Comparison of ENCODE assay signal across 19 mouse cellular contexts in genomic region chr8:95884491-95884890, GRCm38 (mm10). TPM values are rescaled to one million over a fixed set of nuclear protein-coding genes. Genes with fewer than 3 reads are reported as not detected.
A peak's percentile ranks its signal among the peaks of the same experiment; 100 is the strongest.
DNase-seq lines count a peak whose midpoint lies in the region; ATAC-seq and TF ChIP-seq lines count a peak whose summit lies in the region.
"Had no signal": no experiment of that assay in that cellular context is flagged by ENCODE, and none has a peak within 500 bp of the region (broad histone marks: within the 10 kb centered on the region; RNA-seq: fewer than 3 reads in every experiment).

No protein-coding gene starts in this region.

- peak overlapping the region; percentile 25 for H3K4me2 ChIP-seq in kidney, postnatal 0 days (ENCODE audit: low read length)
- peak overlapping the region; percentile 38 for H3K4me2 ChIP-seq in liver, embryonic 13.5 days
- H3K4me2 ChIP-seq: embryonic facial prominence, embryonic 12.5 days; hindbrain, embryonic 15.5 days; lung, embryonic 14.5 days; neural tube, embryonic 12.5 days; stomach, embryonic 15.5 days had no signal

- H3K9ac ChIP-seq in kidney, postnatal 0 days (ENCODE audit: low read depth, low read length), result no peak overlapping the region
- peak overlapping the region; percentile 10; the same call in 1 of the 2 replicates for H3K9ac ChIP-seq in liver, embryonic 13.5 days
- H3K9ac ChIP-seq: embryonic facial prominence, embryonic 12.5 days; hindbrain, embryonic 15.5 days; lung, embryonic 14.5 days; neural tube, embryonic 12.5 days; stomach, embryonic 15.5 days had no signal

- H3K36me3 ChIP-seq in kidney, postnatal 0 days (ENCODE audit: insufficient read depth, low read length), result no peaks in the 10 kb centered on the region
- H3K36me3 ChIP-seq in liver, embryonic 13.5 days, result peaks cover 5% of the 10 kb centered on the region; the same call in 1 of the 2 replicates
- H3K36me3 ChIP-seq: embryonic facial prominence, embryonic 12.5 days; hindbrain, embryonic 15.5 days; neural tube, embryonic 12.5 days; stomach, embryonic 15.5 days had no signal

- H3K9me3 ChIP-seq in kidney, postnatal 0 days (replicated peaks; ENCODE audit: low read length), result no peaks in the 10 kb centered on the region
- no peaks in the 10 kb centered on the region for H3K9me3 ChIP-seq in liver, embryonic 13.5 days (replicated peaks)
- H3K9me3 ChIP-seq: embryonic facial prominence, embryonic 12.5 days; forebrain, embryonic 10.5 days; hindbrain, embryonic 15.5 days; neural tube, embryonic 12.5 days; stomach, embryonic 15.5 days had no signal

- ATAC-seq in kidney, postnatal 0 days (replicated peaks; ENCODE audit: low FRiP score, low read depth), result no peak
- ATAC-seq in liver, embryonic 13.5 days (ENCODE audit: low read depth), result no peak
- ATAC-seq in granulocyte monocyte progenitor cell, adult 5-6 weeks (replicated peaks; ENCODE audit: poor library complexity, severe bottlenecking), result no peak

- H3K4me3 ChIP-seq in gastrocnemius, adult 2 months, result peak overlapping the region; percentile 80
- H3K4me3 ChIP-seq in kidney, postnatal 0 days (replicated peaks; ENCODE audit: low read depth, low read length), result no peak overlapping the region
- H3K4me3 ChIP-seq in liver, embryonic 13.5 days (replicated peaks), result no peak overlapping the region
- H3K4me3 ChIP-seq: embryonic facial prominence, embryonic 12.5 days; forebrain, embryonic 10.5 days; heart, adult 2 months; hindbrain, embryonic 15.5 days; neural tube, embryonic 12.5 days; stomach, embryonic 15.5 days had no signal

- H3K27me3 ChIP-seq in kidney, postnatal 0 days (ENCODE audit: insufficient read depth, low read length), result no peaks in the 10 kb centered on the region
- H3K27me3 ChIP-seq in liver, embryonic 13.5 days, result no peaks in the 10 kb centered on the region
- H3K27me3 ChIP-seq: embryonic facial prominence, embryonic 12.5 days; hindbrain, embryonic 15.5 days; neural tube, embryonic 12.5 days; stomach, embryonic 15.5 days had no signal

- 67% methylated on average over 12 of the region's 12 CpGs for WGBS in kidney, postnatal 0 days
- WGBS in liver, embryonic 13.5 days (ENCODE audit: insufficient replicate concordance), result 74% methylated on average over 12 of the region's 12 CpGs

- peak; percentile 29 for DNase-seq in gastrocnemius, adult 2 months
- no peak for DNase-seq in gastrocnemius, postnatal 10 days
- peak; percentile 19 for DNase-seq in induced T-regulatory cell, adult 2 months (ENCODE audit: low read depth)
- DNase-seq in kidney, postnatal 0 days (ENCODE audit: low spot score), result no peak
- DNase-seq in liver, embryonic 13.5 days, result no peak
- DNase-seq in cerebellum, adult 11-12 months, result no peak
- no peak for DNase-seq in adrenal gland, adult 18-20 months (ENCODE audit: low spot score in 2 of 2)
- DNase-seq: adrenal gland, postnatal 10 days; cerebellum, postnatal 25 days; heart, adult 2 months; layer of hippocampus, adult 9-11 months; lung, embryonic 14.5 days; thymus, postnatal 14 days had no signal

- no peak for TF ChIP-seq CTCF in gastrocnemius, adult 2 months (IDR thresholded peaks at IDR 0.05)
- TF ChIP-seq CTCF in kidney, postnatal 0 days (IDR thresholded peaks at IDR 0.05; ENCODE audit: low read depth), result no peak

- intact Hi-C loops in gastrocnemius, adult 2 months (cut with DNase I), result no loop called here

- H3K4me1 ChIP-seq in kidney, postnatal 0 days (replicated peaks; ENCODE audit: insufficient read depth, low read length), result peaks cover 14% of the 10 kb centered on the region; the same call in 1 of the 2 replicates
- peaks cover 57% of the 10 kb centered on the region for H3K4me1 ChIP-seq in liver, embryonic 13.5 days (replicated peaks)

- H3K27ac ChIP-seq in gastrocnemius, adult 2 months, result peak overlapping the region; percentile 98
- peak overlapping the region; percentile 50; the same call in 1 of the 2 replicates for H3K27ac ChIP-seq in kidney, postnatal 0 days
- H3K27ac ChIP-seq in liver, embryonic 13.5 days, result no peak overlapping the region
- H3K27ac ChIP-seq: embryonic facial prominence, embryonic 12.5 days; forebrain, embryonic 10.5 days; hindbrain, embryonic 15.5 days; neural tube, embryonic 12.5 days; stomach, embryonic 15.5 days had no signal

RNA-seq across cellular contexts. Expression of gene Got2, which starts 3.9 kb away (rescaled TPM):
- 100 to 1,000 TPM; 342 to 564 TPM for total RNA-seq in gastrocnemius, adult 2 months (2021)
- total RNA-seq in gastrocnemius, postnatal 10 days (2021), result 100 to 1,000 TPM; 271 to 301 TPM
- polyA plus RNA-seq in kidney, postnatal 0 days (2015; fragmentation: Nextera tagmentation; extraction: Ambion mirVana), result 266 and 295 TPM in 2 replicates
- 199 and 242 TPM in 2 replicates for polyA plus RNA-seq in liver, embryonic 13.5 days (2015; fragmentation: Nextera tagmentation; extraction: Ambion mirVana)
- 222 and 244 TPM in 2 replicates for total RNA-seq in granulocyte monocyte progenitor cell, adult 5-6 weeks (2014; fragmentation: Nextera tagmentation)
- total RNA-seq in granulocyte monocyte progenitor cell, adult 5-6 weeks (2017), result 110 and 114 TPM in 2 replicates
- 100 to 1,000 TPM; 103 to 127 TPM for total RNA-seq in adrenal gland, adult 18-20 months (2021)

RNA-seq across cellular contexts. Expression of gene Slc38a7, which starts 31.2 kb away (rescaled TPM):
- total RNA-seq in gastrocnemius, adult 2 months (2021), result 1 to 10 TPM; 6.7 to 6.8 TPM
- total RNA-seq in gastrocnemius, postnatal 10 days (2021), result 1 to 10 TPM; 5.8 to 7.9 TPM
- 12.6 and 12.9 TPM in 2 replicates for polyA plus RNA-seq in kidney, postnatal 0 days (2015; fragmentation: Nextera tagmentation; extraction: Ambion mirVana)
- 7.1 and 9.1 TPM in 2 replicates for polyA plus RNA-seq in liver, embryonic 13.5 days (2015; fragmentation: Nextera tagmentation; extraction: Ambion mirVana)
- total RNA-seq in granulocyte monocyte progenitor cell, adult 5-6 weeks (2014; fragmentation: Nextera tagmentation), result 8.2 and 21.8 TPM in 2 replicates
- total RNA-seq in granulocyte monocyte progenitor cell, adult 5-6 weeks (2017), result 7.0 and 8.4 TPM in 2 replicates
- 10 to 100 TPM; 13.3 to 20.4 TPM for total RNA-seq in adrenal gland, adult 18-20 months (2021)

RNA-seq across cellular contexts. Expression of gene Sap18b, which starts 59.3 kb away (rescaled TPM):
- 10 to 100 TPM; 77.5 to 78.4 TPM for total RNA-seq in gastrocnemius, adult 2 months (2021)
- 10 to 100 TPM; 96.4 to 97.1 TPM for total RNA-seq in gastrocnemius, postnatal 10 days (2021)
- polyA plus RNA-seq in kidney, postnatal 0 days (2015; fragmentation: Nextera tagmentation; extraction: Ambion mirVana), result 414 and 422 TPM in 2 replicates
- polyA plus RNA-seq in liver, embryonic 13.5 days (2015; fragmentation: Nextera tagmentation; extraction: Ambion mirVana), result 295 and 356 TPM in 2 replicates
- 28.5 and 140 TPM in 2 replicates for total RNA-seq in granulocyte monocyte progenitor cell, adult 5-6 weeks (2014; fragmentation: Nextera tagmentation)
- total RNA-seq in granulocyte monocyte progenitor cell, adult 5-6 weeks (2017), result 184 and 222 TPM in 2 replicates
- 100 to 1,000 TPM; 163 to 197 TPM for total RNA-seq in adrenal gland, adult 18-20 months (2021)

Comparison
In these comparisons a context has a peak if more than half of its experiments do, and no peak if none do; other contexts are left out.
1. DNase-seq: peak in gastrocnemius, adult 2 months (single experiment) and induced T-regulatory cell, adult 2 months (single experiment); none in gastrocnemius, postnatal 10 days (single experiment), kidney, postnatal 0 days (single experiment), liver, embryonic 13.5 days (single experiment), cerebellum, adult 11-12 months (single experiment) and adrenal gland, adult 18-20 months (0 of 2).